Mouse (Mus musculus) heart, adult 9 months (tissue): ENCODE results near the gene Trpv4.

ENCODE experiments used
- DNase-seq, 2 experiments: peaks; one replicate each; pipeline ENCODE4 v3.0.0; 2022; ENCODE audit warnings: low spot score in 2 of 2

The Trpv4 gene

GRCm38 (mm10) chr5:114589454-114589853 lies 68.8 kb downstream of the Trpv4 start:
- no peak for DNase-seq

DNA sequence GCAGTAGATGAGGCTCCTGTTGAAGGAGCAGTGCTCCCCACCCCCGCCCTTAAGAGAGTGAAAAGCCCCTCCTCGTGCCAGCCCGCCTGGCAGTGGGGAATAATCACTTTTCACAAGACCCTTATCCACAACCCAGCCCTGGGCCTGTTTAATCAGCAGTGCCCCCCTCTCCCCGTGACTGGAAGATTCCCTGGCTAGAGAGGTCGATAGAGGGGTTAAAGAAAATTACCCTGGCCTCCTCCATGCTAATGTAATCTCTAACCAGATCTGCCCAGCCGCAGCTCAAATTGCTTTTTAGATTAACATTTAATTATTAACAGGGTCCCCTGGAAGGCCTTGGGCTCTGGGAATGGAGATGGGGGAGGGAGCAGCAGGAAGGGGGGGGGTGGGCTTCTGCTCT lies 69.2 kb downstream of the Trpv4 start:
- no peak for DNase-seq

DNA sequence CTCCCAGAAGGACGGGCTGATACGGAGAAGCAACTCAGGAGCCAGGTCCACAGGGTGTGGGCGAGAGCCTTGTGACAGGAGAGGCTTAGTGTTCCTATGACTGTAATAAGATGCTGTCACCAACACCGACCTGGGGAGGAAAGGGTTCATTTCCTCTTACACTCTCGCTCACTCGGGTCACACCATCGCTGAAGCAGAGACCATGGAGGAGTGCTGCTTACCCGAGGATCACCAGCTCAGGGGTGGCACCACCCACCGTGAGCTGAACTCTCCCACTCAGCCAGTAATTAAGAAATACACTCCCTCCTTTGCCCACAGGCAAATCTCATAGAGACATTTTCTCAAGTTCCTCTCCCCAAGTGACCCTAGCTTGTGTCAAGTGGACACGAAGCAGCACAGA lies 69.8 kb downstream of the Trpv4 start:
- DNase-seq: no peak

DNA sequence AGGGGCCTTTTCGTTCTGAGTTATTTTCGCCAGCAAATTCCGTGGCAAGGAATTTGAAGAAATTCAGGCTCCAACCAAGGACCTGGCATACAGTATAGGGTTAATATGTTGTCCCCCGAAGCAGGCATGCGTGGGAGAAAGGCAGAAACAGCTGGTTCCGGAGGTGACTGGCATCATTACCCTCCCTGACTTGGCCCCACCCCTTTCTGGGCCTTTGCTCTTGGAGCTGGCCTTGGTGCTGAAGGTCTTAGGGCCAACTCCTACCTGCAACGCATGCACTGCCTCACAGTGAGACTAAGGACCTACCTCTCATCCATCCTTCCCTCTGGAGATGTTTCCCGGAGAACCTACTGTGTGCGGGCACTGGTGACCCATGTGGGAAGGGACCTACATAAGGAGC lies 70.3 kb downstream of the Trpv4 start:
- no peak for DNase-seq

GRCm38 (mm10) chr5:114585682-114586081 lies 72.5 kb downstream of the Trpv4 start:
- DNase-seq: no peak

DNA sequence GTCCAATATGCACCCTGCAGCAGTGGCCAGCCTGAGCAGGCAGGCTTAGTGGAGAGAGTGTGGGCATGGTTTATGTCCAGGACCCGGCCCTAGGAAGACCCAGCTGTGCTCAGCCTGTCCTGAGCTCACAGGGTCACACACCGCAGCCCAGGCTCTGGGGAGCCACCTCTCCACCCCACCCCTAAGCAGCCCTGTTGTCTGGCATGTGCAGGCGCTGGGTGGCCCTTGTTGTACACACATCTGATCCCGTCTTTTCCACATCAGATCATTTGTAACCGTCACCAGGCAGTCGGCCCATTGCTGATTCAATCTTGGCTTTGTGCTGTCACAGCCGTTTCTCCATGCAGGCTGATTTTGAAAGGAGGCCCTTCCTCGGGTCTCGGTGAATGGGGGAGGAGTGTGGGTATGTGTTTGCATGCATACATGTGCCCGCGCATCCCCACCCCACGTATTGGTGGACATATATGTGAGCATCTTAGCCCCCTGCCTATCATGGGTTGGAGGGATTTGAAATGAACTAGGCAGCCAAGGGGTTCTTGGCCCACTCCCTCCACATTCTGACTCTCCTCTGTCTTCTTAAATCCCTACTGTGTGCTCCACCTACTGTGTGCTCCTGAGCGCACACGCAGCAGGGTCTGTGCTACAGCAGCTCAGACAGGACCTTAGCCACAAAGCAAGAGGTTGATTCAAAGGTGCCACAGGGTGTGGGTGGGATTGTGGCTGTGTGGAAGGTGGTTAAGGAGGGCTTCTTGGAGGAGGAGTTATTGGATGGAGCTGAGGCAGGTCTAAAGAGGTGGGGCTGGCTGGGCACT lies 73.7 kb downstream of the Trpv4 start:
- DNase-seq: no peak

GRCm38 (mm10) chr5:114583490-114584175 lies 74.6 kb downstream of the Trpv4 start:
- no peak for DNase-seq

DNA sequence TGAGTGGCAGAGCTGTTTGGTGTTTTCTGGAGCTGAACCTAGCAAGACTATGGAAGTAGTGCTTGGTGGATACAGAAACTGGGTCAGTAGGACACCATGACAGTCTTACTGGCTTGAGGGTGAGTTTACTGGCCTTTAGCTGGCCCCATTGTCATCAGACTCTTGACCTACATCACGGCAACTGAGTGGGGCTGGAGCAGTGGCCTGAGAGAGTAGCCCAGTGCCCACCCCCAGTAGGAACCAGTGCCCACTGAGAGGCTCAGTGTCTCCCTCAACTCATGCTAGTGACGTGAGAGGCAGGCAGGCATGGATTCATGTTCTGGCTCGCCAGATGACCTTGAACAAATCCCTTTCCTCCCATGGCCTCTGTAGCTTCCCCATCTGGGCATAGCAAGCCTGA lies 75.2 kb downstream of the Trpv4 start:
- no peak for DNase-seq

DNA sequence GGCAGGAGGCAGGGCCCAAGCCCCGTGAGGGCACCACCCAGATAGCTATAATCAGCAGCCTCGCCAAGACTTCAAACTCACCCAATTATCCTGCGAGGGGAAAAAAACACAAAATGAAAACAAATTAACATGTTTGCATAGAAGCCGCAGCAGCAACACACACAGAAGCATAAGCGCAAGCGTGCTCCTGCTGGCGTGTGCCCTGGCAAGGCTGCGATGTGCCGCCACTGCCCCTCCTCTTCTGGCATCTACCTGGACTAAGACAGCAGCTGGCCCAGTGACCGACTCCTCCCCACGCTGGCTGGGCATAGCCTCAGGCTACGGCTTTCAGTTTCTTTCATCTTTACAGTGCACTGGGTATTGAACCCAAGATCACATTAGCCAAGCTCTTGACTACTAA lies 76.7 kb downstream of the Trpv4 start:
- DNase-seq: no peak

DNA sequence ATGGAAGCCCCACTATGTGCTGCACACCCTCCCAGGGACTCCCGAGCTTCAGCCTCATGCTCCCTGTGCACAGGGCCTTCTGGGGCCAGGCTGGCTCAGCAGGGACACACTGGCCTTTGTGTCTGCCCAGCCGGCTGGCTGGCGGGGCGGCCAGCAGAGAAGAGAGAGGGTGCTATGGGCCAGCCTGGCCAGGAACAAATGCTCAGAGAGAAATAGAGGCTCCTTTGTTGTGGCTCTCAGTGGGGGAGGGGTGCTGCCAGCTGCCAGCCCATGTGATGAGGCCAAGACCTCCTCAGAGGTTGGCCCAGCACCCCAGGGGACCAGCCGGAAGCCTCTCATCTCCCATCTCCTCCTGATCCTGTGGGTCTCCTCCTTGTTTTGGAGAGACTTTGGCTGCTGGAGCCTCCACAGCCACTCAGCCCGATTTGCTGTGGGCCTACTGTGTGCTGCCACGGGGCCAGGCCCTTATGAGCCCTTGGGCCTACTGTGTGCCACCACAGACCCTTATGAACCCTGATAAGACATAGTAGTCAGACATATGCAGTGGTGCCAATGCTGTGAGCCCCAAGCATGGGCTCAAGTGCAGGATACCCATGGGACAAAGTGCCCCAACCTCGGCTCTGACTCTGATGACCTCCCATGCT lies 78.4 kb downstream of the Trpv4 start:
- DNase-seq: no peak

DNA sequence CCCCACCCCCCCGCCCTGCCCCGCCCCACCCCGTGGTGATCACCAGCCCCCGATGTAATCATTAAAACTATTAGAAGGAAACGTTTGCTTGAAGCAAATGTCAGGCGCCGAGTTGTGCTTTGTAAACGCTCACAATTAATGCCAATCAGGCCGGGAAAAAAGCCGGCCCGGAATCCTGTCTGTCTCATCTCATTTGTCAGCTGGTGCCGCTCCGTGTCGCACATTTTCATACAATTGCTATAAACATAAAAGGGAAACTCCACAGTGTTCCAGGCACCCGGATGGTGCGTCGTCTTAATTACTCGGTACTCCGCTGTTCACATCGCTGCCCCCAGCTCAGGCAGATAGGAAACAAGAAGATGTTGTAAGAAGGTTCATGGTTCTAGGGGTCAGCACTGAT lies 79.9 kb downstream of the Trpv4 start:
- DNase-seq: no peak

GRCm38 (mm10) chr5:114575986-114576605 lies 82.1 kb downstream of the Trpv4 start:
- DNase-seq: no peak

GRCm38 (mm10) chr5:114575530-114575929 lies 82.7 kb downstream of the Trpv4 start:
- peak in 1 of 2 experiments; percentile 41 for DNase-seq

GRCm38 (mm10) chr5:114575010-114575409 lies 83.2 kb downstream of the Trpv4 start:
- no peak for DNase-seq

DNA sequence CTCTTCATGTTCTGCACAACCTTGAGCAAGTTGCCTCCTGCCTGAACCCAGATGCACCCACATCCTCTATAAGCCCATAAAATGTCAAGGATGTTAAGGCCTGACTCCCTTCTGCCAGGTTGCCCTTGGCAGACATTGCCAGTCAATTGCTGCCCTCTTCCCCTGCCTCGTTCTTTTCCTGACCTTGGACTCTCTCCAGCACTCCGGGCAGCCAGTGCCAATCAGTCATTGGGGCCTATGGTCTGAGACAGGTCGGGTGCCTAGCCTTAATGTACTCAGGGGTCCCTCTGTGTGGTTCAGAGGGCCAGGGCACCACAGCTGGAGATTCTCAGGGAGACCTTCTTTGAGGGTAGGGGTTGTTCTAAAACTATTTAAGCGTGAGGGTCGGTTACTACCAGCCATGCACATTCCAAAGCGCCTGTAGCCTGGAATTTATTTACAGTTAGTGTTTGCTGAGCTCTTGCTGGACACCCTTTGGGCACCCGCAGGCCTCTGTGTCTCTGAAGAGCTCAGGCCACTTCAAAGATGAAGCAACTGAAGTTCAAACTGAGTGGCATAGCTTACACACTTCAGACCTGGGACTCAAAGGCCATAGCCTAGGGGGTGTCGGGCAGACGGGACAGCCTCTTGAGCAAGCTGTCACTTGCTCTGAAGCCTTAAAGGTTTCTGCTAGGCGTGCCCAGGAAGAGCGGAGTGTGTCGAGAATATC lies 84.1 kb downstream of the Trpv4 start:
- DNase-seq: no peak

GRCm38 (mm10) chr5:114572997-114573396 lies 85.2 kb downstream of the Trpv4 start:
- DNase-seq: no peak
